Mouse (Mus musculus) heart, adult 2 months (tissue): ENCODE measurements at regions not wholly inside any gene's neighbourhood (a gene's known extent, or its start where the extent isn't known, plus 50 kb on each side); places are given as distances from the start of the nearest gene placed in this dataset.

Source experiments
- DNase-seq, 2 experiments: peaks; one replicate each; pipeline ENCODE4 v3.0.0; 2021
- H3K27ac ChIP-seq: fragments of 200-600 bp; 2 replicates; pipeline ENCODE4 v1.8.1; 2022
- H3K27me3 ChIP-seq: fragments of 200-500 bp; 2 replicates; pipeline ENCODE4 v1.6.1; 2012; ENCODE audit warnings: mild to moderate bottlenecking, low read length, inconsistent platforms, mixed read lengths; ENCODE audit not compliant: control insufficient read depth, insufficient read depth
- H3K36me3 ChIP-seq: fragments of 200-500 bp; 2 replicates; pipeline ENCODE4 v1.6.1; 2012; ENCODE audit warnings: low read length, inconsistent platforms; ENCODE audit not compliant: control insufficient read depth, insufficient read depth
- H3K4me1 ChIP-seq: fragments of 200-500 bp; 2 replicates; pipeline ENCODE4 v1.6.1; 2011; ENCODE audit warnings: low read length; ENCODE audit not compliant: control insufficient read depth, insufficient read depth
- H3K4me3 ChIP-seq: fragments of 200-600 bp; 2 replicates; pipeline ENCODE4 v1.8.1; 2022
- H3K79me2 ChIP-seq: fragments of 200-500 bp; replicated peaks from 2 replicates; pipeline ENCODE4 v1.6.1; 2012; ENCODE audit warnings: mild to moderate bottlenecking, inconsistent platforms, low read length, moderate library complexity, mixed read lengths; ENCODE audit not compliant: control insufficient read depth, insufficient read depth
- H3K9ac ChIP-seq: fragments of 200-500 bp; 2 replicates; pipeline ENCODE4 v1.6.1; 2012; ENCODE audit warnings: low read depth, mild to moderate bottlenecking, control low read depth, inconsistent platforms, low read length, mixed read lengths
- CTCF ChIP-seq: fragments of 200-600 bp; IDR thresholded peaks from 2 replicates; pipeline ENCODE4 v1.8.1; 2022; ENCODE audit warnings: antibody characterized with exemption, mild to moderate bottlenecking, moderate library complexity
- EP300 ChIP-seq: fragments of 200-500 bp; IDR thresholded peaks from 2 replicates; pipeline ENCODE4 v1.6.1; 2011; ENCODE audit warnings: low read depth, low read length, control low read depth; ENCODE audit not compliant: insufficient read depth
- POLR2A ChIP-seq: fragments of 200-500 bp; IDR thresholded peaks from 2 replicates; pipeline ENCODE4 v1.6.1; 2011; ENCODE audit warnings: mild to moderate bottlenecking, low read depth, low read length, control low read depth; ENCODE audit not compliant: insufficient read depth
- WGBS: fragments of 180-500 bp; shearing (Covaris S2); methylation state at CpG from one replicate; pipeline ENCODE4 v1.1.7; 2018; 5-methylcytosine and 5-hydroxymethylcytosine counted together
- intact Hi-C: fragments of 180-260 bp; cut with DNase I; formaldehyde crosslinking; loops from one replicate; pipeline ENCODE4 v1.15.1; 2025

DNA sequence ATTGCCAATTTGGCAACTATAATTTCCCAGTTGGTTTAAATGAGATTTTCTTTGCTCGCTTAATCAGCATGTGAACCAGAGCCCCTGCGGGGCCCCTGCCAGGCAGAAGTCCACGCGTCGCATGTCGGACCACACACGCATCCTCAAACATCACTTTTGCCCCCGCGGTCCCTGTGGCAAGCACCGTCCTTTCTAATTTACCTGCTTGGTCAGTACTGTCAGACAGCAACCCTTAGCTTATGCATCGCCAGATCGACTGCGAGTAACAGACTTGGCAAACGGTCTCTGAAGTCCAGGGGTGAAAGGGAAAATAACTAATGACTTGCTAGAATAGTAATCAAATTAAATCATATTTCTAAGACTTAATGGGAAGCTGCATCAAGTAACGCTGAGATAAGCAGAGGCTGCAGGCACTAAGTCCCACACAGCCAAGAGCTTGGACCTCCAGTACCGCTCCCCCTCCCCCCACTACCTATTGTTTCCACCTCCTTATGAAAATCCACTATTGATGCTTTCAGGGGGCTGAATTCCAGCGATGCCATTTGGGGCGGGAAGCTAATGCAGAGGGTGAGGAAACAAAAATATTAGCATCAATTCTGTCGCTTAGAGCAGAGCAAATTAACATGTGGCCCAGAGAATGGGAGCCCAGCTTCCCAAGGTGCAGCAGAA lies 142.0 kb upstream of the Cntnap4 start:
- DNase-seq = no peak
- Histone ChIP-seq H3K9ac (no peak overlapping the region), H3K27ac (no peak overlapping the region), H3K4me3 (no peak overlapping the region), H3K4me1 (no peaks in the 10 kb centered on the region), H3K27me3 (no peaks in the 10 kb centered on the region), H3K79me2 (no peaks in the 10 kb centered on the region), H3K36me3 (no peaks in the 10 kb centered on the region)
- TF ChIP-seq EP300 (no peak), CTCF (no peak), POLR2A (no peak)
- 62% methylated on average over 19 of the region's 19 CpGs for whole genome bisulfite sequencing
- intact Hi-C loops = no loop called here

DNA sequence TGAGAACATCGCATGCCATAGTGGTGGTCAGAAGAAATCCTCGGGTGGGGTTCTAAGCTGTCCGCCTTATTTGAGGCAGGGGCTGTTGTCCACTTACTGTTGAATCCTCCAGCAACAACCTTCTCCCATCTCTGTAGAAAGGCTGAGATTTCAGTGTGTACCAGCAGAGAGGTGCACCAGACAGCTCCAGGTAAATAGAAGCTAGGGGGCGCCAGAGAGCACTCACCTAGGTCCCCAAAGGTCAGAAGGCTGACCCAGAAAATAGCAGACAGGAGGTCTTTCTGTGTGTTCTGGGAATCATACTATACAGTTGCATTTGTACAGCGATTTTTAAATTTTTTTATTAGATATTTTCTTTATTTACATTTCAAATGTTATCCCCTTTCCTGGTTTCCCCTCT lies 157.9 kb upstream of the Cntnap4 start:
- WGBS = 76% methylated on average over 5 of the region's 5 CpGs
- no peak for DNase-seq

DNA sequence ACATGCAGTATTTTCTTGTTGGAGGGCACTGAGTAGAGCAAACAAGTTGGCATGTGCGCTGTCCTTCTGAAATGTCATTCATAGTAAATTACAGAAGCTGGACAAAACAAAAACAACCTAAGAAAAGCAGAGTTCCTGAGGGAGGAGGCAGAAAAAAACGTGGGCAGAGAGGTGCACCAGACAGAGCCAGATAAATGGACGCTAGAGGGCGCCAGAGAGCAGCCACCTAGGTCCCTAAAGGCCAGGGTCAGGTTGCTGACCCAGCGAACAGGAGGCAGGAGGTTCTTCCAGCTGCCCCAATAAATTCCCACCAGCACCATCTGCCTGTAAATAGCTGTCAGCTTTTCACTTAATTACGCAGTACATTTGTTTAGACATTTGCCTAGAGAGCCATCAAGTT lies 158.6 kb upstream of the Cntnap4 start:
- H3K4me3 ChIP-seq = no peak overlapping the region
- peak in 1 of 2 experiments; percentile 5 for DNase-seq
- no peak overlapping the region for H3K9ac ChIP-seq
- no peak overlapping the region for H3K27ac ChIP-seq
- intact Hi-C loops = no loop called here
- WGBS = 25% methylated on average over 6 of the region's 6 CpGs
- H3K36me3 ChIP-seq = no peaks in the 10 kb centered on the region
- H3K79me2 ChIP-seq = no peaks in the 10 kb centered on the region
- H3K27me3 ChIP-seq = no peaks in the 10 kb centered on the region
- H3K4me1 ChIP-seq = no peaks in the 10 kb centered on the region
- TF ChIP-seq POLR2A = no peak
- TF ChIP-seq CTCF = peak; percentile 67

More for the DNA sequence above, 157.9 kb upstream of the Cntnap4 start:
- H3K27ac ChIP-seq = no peak overlapping the region
- no peak for TF ChIP-seq EP300
- TF ChIP-seq CTCF = peak; percentile 10; the same call in 1 of the 2 replicates
- H3K27me3 ChIP-seq = no peaks in the 10 kb centered on the region
- H3K4me3 ChIP-seq = no peak overlapping the region
- H3K4me1 ChIP-seq = no peaks in the 10 kb centered on the region
- no peaks in the 10 kb centered on the region for H3K36me3 ChIP-seq
- H3K9ac ChIP-seq = no peak overlapping the region
- no peaks in the 10 kb centered on the region for H3K79me2 ChIP-seq
- intact Hi-C loops = no loop called here

DNA sequence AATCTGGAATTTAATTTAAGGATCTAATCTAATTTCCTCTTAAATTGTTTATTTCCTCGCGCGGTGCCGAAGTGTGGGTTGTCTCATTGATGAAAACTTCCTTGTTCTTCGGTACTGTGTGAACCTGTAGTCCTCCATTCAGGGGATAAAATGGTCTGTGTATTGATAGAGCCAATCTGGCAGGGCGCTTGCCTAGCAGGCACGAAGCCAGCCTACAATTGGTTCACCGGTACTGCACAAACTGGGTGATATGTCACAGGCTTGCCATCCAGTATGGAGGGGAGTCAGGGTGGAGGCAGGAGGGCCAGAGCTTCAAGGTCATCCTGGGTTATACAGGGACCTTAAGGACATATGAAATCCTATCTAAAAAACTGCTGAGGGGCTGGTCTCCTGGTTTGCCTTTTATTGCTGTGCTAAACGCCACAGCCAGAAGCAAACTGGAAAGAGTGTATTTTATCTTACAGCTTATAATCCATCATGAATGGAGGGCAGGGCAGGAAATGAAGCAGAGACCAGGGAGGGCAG lies 161.6 kb upstream of the Cntnap4 start:
- H3K9ac ChIP-seq = no peak overlapping the region
- 80% methylated on average over 9 of the region's 9 CpGs for WGBS
- no peak overlapping the region for H3K27ac ChIP-seq
- DNase-seq = no peak
- TF ChIP-seq POLR2A = no peak
- H3K4me1 ChIP-seq = no peaks in the 10 kb centered on the region
- no peaks in the 10 kb centered on the region for H3K36me3 ChIP-seq
- intact Hi-C loops = no loop called here
- H3K79me2 ChIP-seq = no peaks in the 10 kb centered on the region; the same call in 1 of the 2 replicates
- H3K27me3 ChIP-seq = 0 out of 2 replicates have a peak, but pooled peaks cover 1% of the 10 kb centered on the region
- H3K4me3 ChIP-seq = no peak overlapping the region

DNA sequence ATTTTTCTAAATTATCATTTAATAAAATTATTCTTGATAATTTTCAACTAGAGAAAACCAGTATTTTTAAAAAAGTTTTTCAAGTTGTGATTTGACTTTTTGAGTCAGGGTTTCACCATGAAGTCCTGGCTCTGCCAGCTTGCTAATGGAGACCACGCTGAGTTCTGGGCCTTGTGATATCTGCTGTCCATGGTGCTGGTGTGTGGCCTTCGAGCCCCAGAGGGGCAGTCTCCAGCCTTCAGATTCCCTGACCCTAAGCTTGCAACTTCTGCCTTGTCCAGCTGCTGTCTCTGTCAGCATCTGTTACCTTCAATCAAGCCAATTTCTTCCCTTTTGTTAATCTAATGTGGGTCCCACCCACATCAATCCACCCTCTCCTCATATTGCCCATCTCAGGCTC lies 165.8 kb upstream of the Cntnap4 start:
- intact Hi-C loops = no loop called here
- Histone ChIP-seq H3K27ac (no peak overlapping the region), H3K79me2 (no peaks in the 10 kb centered on the region; the same call in 1 of the 2 replicates), H3K9ac (no peak overlapping the region), H3K27me3 (0 out of 2 replicates have a peak, but pooled peaks cover 1% of the 10 kb centered on the region), H3K36me3 (no peaks in the 10 kb centered on the region), H3K4me3 (no peak overlapping the region), H3K4me1 (no peaks in the 10 kb centered on the region)
- DNase-seq = no peak
- TF ChIP-seq EP300 (no peak), POLR2A (no peak), CTCF (no peak)
- 4% methylated on average over 2 of the region's 2 CpGs for WGBS

DNA sequence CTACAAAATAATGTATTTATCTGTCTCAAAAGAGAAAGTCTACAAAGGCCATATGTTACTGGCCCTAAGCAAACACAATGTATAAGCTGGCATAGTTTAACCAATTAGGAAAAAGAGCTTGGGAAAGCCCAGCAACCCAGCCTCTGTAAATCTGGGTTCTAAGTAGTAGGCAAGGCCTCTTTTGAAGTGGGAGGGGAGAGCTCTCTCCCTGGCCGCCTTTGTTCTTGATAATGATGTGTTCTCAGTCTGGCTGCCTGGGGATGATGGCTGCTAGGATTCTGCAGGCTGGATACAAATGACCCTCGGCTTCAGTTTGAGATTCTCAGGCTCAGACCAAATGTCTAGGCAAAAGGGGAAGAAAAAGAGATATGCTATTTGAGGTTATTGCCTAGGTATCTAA lies 172.4 kb upstream of the Cntnap4 start:
- no peaks in the 10 kb centered on the region for H3K79me2 ChIP-seq
- WGBS = 16% methylated on average over 2 of the region's 2 CpGs
- H3K27me3 ChIP-seq = no peaks in the 10 kb centered on the region
- TF ChIP-seq POLR2A (no peak), EP300 (no peak), CTCF (no peak)
- H3K9ac ChIP-seq = no peak overlapping the region
- no peak overlapping the region for H3K4me3 ChIP-seq
- no peak for DNase-seq
- no peaks in the 10 kb centered on the region for H3K36me3 ChIP-seq
- no peaks in the 10 kb centered on the region for H3K4me1 ChIP-seq
- H3K27ac ChIP-seq = no peak overlapping the region
- intact Hi-C loops = no loop called here
